Mouse (Mus musculus) layer of hippocampus, adult 18-20 months (tissue): Measurements from ENCODE around the gene Wfdc3. TPM values are rescaled to one million over a fixed set of nuclear protein-coding genes. Genes with fewer than 3 reads are reported as not detected.

ENCODE experiments used
- DNase-seq, 2 experiments: peaks; one replicate each; pipeline ENCODE4 v3.0.0; 2022; ENCODE audit warnings: low spot score in 2 of 2
- long read RNA-seq: library from polyadenylated mRNA; stranded (forward); transcript quantifications from one replicate; pipeline ENCODE4 v2.0.0, GENCODE M21; 2021
- total RNA-seq, 2 experiments: library from RNA; stranded (reverse); gene quantifications; 2 replicates each; pipeline ENCODE4 v1.2.3; 2021

Gene Wfdc3
- 1 to 10 TPM; 1.4 to 1.7 TPM for total RNA-seq
- long read RNA-seq, result 0 reads

DNA sequence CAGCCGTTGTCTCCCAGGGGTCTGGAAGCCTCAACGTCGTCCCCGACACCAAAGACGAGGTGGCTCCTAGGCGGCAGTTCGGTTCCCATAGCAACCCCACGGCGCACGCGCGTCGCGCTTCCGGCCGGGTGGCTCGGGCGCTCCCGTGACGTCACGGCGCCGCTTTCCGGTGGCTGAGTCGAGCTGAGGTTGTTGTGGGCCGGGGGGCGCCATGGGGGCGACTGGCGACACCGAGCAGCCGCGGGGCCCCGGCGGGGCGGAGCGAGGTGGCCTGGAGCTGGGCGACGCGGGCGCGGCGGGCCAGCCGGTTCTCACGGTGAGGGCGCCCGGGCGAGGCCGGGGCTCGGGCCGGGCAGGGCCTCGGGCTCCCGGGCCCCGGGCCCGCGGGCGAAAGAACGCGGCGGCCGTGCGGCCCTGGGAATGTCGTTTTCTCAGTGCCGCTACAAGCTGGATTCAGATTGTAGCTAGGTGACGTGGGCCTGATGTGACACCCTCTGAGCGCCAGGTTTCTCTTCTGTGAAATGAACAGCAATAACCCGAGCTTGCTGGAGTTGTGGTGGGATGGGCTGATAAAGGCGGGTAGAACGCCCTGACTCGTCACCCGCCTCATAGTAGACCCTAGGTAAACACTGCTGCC lies at the start of gene Wfdc3, which contains the start of gene Dnttip1:
Wfdc3 (minus strand) TSS at position 89 of the 637 bp plus-strand sequence.
Dnttip1 (plus strand) TSS at position 141 of the 637 bp plus-strand sequence.
- peak; percentile 91 to 96 for DNase-seq

DNA sequence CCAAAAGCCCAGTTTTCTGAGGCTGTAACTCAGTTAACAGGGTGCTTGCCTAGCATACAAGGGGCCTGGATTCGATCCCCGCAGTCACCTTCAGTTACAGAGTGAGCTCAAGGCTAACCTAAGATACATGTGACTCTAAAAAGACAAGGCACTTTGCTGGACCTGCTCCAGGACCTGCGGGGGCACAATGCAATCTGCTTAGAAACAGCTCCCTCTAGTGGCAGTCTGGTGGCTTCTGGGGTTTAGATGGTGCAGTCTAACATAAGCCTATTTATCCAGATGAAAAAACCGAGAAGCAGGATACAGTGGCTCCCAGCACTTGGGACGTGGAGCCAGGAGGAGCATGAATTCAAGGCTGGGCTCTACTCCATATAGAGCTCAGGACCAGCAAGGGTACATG lies 48.6 kb upstream of the Wfdc3 start:
- peak; percentile 68 to 94 for DNase-seq

DNA sequence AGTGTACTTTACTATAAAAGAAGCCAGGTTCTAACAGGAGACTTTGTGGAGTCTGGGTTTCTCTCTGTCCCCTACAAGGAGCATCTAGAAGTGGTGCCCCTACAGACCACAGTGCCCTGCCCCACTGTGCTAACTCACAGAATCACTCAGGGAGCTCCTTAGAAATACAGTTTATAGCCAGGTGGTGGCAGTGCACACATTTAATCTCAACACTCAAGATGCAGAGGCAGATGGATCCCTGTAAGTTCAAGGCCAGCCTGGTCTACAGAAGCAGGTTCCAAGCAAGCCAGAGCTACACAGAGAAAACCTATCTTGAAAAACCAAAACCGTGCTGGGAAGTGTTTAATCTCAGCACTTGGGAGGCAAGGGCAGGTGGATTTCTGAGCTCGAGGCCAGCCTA lies 48.0 kb upstream of the Wfdc3 start:
- no peak for DNase-seq

DNA sequence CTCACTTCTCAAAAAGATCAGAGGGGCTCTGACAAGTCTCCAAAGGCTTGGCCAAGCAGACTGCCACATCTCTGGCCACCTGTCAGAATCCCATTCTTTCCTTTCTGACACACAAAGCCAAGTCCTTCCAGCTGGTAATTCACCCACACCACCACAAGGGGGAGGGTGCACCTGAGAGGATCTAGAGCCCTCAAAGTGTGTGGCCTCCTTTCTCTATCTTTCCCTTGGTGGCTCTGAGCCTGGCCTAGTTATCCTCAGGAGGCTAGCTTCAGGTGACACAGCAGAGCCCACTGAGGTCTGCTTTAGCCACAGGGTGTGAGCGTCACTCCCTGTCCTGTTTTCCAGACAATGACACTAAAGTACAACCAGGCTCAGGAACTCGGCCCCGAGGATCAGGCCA lies 47.5 kb upstream of the Wfdc3 start:
- DNase-seq, result peak in 1 of 2 experiments; percentile 69

DNA sequence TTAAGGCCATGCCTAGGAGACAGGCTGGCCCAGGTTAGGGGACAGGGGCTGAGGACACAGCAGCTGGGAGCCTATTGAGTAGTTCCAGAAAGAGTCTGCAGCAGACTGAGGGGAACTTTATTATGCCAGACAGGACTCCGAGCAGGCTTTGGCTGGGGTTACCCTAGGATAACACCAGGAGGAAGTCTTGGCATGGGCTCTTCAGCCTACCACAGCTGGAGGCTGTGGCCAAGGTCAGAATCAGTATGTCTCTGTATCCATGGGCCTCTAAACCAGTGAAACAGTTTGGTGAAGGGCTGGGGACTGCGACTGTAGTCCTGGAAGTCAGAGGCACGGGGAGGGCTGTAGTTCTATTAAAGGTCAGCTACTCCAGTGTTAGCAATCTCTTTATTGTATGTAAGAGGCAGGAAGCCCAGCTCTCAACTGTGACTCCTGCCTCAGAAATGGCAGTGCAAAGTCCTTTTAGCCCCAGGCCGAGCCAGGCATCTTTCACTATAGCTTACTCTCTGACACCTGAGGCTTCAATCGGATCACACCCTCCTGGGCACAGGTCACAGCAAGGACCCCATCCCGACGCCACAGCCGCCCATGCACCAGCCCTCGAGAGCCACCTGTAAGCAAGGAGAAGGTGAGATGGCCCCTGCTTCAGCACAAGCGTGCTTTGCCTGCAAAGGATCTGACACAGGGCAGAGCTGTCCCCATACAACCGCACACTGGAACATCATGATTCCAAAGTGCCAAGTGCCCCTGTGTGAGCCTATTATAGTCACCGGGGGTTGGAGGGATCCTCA lies 46.9 kb upstream of the Wfdc3 start:
- DNase-seq, result no peak

DNA sequence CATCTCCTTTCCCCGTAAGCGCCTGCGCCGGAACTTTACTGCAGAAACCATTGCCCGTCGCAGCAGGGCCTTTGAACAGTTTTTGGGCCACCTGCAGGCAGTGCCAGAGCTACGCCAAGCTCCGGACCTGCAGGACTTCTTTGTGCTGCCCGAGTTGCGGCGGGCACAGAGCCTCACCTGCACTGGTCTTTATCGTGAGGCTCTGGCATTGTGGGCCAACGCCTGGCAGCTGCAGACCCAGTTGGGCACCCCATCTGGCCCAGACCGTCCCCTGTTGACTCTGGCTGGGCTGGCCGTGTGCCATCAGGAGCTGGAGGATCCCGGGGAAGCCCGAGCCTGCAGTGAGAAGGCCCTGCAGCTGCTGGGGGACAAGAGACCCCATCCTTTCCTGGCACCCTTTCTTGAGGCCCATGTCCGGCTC lies 46.1 kb upstream of the Wfdc3 start:
- no peak for DNase-seq

DNA sequence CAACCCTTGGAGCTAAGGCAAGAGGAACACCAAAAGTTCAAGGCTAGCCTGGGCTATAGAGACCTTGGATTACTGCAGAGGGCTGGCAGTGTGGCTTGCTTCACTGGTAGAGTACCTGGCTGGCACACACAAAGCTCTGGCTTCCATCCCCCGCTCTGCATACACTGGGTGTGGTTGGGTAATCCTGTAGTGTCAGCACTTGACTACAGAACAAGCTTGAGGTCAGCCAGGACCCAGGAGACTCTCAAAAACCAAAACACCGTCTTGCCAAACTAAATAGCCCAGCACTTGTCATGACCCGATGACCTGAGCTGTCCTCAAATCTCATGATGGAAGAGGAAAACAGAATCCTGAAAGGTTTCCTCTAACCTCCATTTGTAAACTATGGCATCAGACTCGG lies 44.7 kb upstream of the Wfdc3 start:
- DNase-seq, result no peak

DNA sequence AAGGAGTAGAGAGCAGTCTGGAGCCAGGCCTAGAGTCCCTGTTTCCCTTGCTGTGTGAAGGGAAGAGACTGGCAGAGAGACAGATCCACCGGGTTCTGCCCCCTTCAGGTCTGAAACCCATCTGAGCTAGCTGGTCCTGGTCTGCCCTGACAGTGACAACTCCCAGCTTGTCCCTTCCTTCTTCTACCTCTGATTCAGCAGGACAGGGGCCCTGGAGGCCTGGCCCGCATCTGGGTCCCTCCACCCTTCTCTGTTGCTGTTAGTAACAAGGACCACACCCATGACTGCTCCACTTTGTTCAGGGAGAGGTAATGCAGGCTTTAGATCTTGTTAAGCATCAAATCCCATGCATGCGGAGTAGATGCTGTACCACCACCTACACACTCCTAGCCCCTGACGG lies 42.7 kb upstream of the Wfdc3 start:
- DNase-seq, result no peak

DNA sequence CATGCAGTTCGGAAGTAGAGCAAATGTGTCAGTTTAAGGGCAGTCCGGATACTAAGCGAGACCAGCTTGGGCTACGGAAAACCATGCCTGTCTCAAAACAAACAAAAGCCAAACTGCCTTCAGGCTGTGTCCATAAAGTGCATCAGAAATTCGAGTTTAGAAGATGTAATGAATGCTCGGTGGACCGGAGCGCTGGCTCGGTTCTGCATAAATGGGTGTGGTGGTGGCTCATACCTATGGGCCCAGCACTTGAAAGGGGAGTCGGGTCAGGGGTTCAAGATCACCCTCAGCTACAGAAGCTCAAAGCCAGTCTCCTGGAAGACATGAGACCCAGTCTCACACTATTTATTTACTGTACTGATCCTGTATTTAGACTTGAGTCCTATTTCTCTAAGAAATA lies 42.0 kb upstream of the Wfdc3 start:
- DNase-seq, result no peak

DNA sequence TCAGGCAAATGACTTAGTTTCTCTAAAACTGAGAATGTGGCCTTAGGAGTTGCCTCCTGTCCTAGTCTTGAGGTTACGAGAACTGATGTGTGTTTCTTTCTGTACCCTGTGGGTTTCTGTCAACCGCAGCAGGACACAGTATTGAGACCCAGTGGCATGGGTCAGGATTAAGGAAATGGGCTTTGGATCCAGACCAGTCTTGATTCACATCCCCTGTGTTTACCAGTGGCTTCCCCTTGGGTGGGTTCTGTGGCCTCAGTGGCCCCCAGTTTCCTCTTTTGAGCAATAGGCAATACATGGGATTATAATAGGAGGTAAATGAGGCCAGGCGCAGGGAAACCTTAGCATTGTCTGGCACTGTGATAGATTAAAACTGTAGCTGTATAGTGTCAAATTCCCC lies 41.3 kb upstream of the Wfdc3 start:
- no peak for DNase-seq

DNA sequence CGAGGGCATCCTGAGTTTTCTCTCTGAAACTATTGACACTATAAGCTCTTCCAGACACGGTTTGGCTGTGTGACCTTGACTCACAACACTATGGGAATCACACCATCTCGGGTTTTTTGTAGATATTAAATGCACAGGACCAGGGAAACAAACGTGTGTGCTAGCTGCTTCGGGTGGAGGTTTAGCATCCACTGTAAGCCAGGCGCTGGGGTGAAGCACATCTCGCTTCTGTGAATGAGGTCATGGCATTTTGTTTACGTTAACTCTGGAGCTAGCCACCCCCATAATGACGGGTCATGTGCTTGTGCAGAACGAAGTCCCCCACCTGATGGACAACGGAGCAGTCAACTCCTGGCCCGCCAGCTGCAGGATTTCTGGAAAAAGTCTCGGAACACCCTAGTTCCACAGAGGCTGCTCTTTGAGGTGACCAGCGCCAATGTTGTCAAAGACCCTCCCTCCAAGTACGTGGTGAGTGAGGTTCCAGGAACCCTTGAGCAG lies 40.7 kb upstream of the Wfdc3 start:
- no peak for DNase-seq

DNA sequence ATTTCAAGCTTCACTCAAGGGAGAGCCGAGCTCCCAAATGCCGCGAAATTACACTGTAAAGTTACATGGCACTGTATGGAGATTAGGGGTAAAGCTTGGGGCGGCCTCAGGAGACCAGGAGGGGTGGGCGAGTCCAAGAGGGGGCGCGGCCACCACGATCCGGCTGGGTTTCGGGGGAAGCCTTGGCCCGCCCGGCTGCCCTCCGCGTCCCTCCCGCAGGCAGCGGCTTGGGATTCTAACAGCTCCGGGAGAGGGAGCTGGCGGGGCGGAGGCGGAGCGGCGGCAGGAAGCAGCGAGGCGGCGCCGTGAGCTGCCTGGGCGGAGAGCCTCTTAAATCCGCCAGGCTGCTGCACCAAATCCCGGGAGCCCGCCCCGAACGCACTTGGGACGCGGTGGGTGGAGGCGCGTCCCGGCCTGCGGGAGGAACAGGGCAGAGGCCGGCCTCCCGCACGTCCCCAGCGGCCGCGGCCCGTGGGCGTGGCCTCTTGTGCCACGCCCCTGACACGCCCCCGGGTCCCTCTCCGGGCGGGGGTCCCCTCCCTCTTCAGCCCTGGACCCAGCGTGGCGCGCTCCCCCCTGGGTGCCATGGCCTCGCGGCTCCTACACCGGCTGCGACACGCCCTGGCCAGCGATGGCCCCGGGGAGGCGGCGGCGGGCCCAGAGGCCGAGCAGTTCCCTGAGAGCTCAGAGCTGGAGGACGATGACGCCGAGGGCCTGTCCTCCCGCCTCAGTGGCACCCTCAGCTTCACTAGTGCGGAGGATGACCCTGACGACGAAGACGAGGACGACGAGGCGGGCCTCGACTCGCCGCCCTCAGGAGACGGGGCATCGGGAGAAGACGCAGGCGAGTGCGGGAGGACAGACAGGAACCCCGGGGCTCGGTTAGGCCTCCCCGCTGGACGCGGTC lies 40.0 kb upstream of the Wfdc3 start, which contains the start of gene Snx21:
Snx21 (plus strand) TSS at position 343 of the 907 bp plus-strand sequence.
- DNase-seq, result peak; percentile 85 to 90

DNA sequence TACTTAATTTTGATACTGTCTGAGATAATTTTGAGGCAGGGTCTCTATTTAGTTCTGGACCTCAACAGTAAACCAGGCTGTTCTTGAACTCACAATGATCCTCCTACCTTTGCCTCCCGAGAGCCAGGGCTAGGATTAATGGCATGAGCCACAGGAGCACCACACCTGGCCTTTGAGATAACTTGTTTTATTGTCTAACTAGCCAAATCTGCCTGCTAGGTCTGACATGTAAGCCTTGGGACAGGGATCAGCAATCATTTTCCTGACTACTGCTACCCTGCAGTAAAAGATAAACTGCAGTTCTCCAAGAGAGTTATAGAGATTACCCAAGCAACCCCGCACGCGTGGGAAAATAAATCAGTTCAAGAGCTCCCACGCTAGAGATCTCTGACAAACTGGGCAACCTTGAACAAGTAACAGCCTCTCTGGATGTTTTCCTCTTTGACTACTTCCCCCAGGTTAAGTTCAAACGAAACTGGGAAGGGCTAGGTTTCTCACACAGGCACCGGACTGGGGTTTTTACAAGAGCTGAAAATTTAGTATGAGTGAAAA lies 39.2 kb upstream of the Wfdc3 start:
- DNase-seq, result no peak

DNA sequence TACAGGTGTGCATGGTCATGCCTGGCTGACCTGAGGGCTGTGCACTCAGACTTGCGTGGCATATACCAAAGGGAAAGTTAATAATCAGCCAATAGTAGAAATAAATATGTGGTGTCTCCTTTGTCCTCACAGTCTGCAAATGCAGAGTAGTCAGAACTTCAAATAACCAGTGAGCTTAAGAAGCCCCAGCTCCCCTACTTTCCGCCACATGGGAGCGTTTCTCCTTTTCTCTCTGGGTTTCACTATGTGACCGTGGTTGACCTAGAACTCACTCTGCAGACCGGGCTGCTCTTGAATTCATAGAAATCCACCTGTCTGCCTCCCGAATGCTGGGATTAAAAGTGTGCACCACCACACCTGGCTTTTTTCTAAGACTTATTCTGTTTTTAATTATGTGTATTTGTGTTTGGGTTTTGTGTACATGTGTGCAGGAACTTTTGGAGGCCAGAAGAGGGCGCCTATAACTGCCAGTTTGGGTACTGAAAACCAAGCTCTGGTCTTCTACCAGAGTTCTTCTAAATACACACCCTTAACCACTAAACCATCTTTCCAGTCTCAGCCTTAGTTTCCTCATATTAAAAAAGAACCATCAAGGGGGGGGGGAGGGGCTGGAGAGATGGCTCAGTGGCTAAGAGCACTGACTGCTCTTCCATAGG lies 38.3 kb upstream of the Wfdc3 start:
- no peak for DNase-seq

DNA sequence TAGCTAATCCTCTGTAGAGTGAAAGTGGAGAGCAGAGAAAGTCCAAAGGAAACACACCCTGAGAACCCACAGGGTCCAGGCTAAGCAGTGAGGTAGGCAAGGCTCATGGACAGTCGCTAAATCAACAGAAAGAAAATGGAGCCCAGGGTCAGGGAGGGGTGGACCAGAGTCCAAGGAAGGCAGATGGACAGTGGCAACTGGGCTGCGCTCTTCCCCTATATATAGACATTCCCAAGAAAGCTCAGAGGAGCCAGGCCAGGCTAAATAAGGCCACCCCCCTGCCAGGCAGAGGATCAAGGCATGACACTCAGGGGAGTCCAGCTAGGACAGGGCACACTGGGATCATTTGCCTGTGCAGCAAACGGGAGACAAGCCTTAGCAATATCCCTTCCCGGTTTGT lies 36.1 kb upstream of the Wfdc3 start:
- no peak for DNase-seq

DNA sequence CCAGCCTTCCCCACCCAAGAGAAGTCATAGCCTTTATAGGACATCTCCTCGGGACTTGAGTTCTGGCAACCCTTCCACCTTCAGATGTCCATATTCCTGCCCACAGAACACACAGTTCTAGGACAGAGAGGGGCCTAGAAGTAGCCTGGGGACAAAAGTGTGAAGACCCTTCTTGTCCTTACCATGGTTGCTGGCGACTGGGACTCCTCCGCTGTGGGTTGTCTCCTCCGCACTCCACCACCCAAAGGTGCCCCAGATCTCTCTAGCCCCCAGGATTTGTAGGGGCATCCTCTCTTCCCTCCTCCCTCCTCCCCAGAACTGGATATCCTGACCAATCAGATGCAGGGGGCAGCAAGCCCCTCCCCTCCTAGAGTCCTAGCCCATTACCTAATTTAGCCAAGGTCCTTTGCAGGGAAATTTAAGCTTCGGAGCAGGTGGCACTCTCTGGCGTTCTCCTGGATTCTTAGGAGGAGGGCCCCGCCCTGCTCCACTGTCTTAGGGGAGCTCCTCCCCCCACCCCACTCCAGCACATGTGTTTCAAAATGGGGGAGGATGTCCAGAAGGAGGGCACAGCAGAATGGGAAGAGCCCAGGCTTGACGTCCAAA lies 33.9 kb upstream of the Wfdc3 start, which contains the start of gene Tnnc2:
Tnnc2 (minus strand) TSS at position 487 of the 606 bp plus-strand sequence.
- no peak for DNase-seq

DNA sequence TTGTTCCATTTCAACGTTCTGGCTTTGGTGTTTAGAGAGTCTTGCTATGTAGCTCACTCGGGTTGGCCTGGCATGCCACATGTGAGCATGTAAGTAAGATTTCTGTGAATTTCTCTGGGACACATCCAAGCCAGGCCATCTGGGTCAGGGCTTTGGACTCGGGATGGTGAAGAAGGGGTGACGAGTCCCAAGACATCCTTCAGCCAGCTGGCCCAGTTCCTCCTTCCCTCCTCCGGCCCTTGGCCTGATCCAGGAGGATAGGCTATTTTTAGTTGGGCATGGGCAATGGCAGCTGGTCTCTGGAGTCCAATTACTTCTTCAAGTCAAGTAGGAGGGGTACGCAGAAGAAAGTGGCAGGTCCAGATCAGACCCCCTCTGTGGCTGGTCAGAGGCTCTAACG lies 33.1 kb upstream of the Wfdc3 start:
- no peak for DNase-seq

DNA sequence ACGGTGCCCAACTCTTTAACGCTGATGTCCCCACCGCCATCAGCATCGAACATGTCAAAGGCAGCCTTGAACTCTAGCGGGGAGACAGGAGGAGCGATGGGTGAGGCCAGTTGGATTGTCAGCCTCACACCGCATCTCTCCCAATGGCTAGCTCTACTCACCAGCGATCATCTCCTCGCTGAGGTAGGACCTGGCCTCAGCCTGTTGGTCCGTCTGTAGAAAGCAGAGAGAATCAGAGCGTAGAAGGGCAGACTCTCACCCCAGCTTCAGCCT lies 32.2 kb upstream of the Wfdc3 start:
- no peak for DNase-seq

DNA sequence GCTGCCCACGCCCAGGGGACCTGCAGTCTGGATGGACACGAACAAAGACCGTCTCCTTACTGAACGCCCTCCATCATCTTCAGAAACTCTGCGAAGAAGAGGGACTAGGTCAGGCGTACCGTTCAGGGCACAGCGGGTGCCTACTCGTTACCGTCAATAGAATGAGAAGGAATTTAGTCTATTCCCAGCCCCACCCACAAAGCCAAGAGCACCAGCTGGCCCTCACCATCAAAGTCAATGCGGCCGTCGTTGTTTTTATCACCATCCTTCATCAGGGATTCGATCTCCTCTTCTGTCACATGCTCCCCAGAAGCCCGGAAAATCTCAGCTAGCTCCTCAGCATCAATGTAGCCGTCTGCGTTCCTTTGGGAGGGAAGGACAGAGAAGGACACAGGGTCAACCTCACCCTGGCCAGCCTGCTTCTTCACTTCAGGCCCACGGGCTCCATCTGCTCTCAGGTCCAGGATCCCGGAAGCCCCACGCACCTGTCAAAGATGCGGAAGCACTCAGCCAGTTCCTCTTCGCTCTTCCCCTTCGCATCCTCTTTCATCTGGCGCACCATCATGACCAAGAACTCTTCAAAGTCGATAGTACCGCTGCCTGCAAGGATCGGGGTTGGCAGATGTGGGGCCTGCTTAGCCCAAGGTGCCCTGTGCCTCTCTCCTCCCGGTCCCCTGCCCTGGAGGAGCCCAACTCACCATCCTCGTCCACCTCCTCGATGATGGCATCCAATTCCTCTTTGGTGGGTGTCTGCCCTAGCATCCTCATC lies 31.7 kb upstream of the Wfdc3 start:
- no peak for DNase-seq

DNA sequence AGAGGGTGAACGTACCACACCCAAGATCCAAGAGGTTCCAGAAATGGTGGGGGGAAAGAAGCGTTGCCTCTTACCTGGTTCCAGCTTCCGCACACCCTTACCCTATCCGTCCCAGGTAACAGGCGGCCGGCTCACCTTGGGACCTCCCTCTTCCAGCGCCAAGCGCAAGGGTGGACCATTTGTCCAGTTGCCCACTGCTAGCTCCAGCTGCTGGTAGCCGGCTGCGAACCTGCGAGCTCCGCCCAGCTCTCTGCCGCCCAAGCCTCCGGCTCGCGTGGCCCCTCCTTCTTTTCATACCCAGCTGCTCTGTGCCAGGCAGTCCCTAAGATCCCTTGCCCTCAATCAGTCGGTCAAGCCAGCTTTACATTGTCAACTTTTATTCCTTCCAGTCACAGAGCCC lies 31.1 kb upstream of the Wfdc3 start:
- DNase-seq, result no peak
